Mouse (Mus musculus): ENCODE data around the gene Tspan4. TPM values are rescaled to one million over a fixed set of nuclear protein-coding genes. Genes with fewer than 3 reads are reported as not detected.
A peak's percentile ranks its signal among the peaks of the same experiment; 100 is the strongest.

Gene Tspan4
- polyA plus RNA-seq, 1 experiment: 109 TPM

DNA sequence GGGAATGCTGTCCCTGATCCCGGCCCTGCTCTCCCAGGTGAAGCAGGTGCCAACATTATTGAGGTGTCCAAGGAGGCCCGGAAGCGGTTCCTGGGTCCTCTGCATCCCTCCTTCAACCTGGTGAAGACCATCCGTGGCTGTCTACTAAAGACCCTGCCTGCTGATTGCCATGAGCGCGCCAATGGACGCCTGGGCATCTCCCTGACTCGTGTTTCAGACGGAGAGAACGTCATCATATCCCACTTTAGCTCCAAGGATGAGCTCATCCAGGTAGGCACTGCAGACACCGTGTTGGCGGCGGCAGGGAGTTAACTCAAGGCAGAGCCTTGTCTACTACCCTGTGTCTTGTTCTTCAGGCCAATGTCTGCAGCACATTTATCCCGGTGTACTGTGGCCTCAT, 17.8 kb upstream of the Tspan4 start:
- no peak overlapping the region for H3K4me3 ChIP-seq (ENCODE audit: extremely low read depth, insufficient read depth, insufficient read length)
- no peak for TF ChIP-seq POLR2A (IDR thresholded peaks at IDR 0.05; ENCODE audit: low read depth, low read length)
- TF ChIP-seq CTCF (IDR thresholded peaks at IDR 0.05; ENCODE audit: extremely low read depth, insufficient read depth, insufficient read length, insufficient replicate concordance): no peak
- peak in 1 of 2 experiments; percentile 2 for DNase-seq (ENCODE audit: low read depth in 1 of 2, low spot score in 2 of 2)
- H3K27ac ChIP-seq (ENCODE audit: insufficient read depth, low read length): no peak overlapping the region
- 93% methylated on average over 14 of the region's 14 CpGs for WGBS
- peaks cover 22% of the 10 kb centered on the region for H3K36me3 ChIP-seq (ENCODE audit: control insufficient read depth, insufficient read depth, low read length)
- H3K27me3 ChIP-seq (ENCODE audit: control insufficient read depth, insufficient read depth, low read length): peaks cover 5% of the 10 kb centered on the region; the same call in 1 of the 2 replicates
- H3K4me1 ChIP-seq (ENCODE audit: control insufficient read depth, insufficient read depth, insufficient read length): peaks cover 14% of the 10 kb centered on the region

DNA sequence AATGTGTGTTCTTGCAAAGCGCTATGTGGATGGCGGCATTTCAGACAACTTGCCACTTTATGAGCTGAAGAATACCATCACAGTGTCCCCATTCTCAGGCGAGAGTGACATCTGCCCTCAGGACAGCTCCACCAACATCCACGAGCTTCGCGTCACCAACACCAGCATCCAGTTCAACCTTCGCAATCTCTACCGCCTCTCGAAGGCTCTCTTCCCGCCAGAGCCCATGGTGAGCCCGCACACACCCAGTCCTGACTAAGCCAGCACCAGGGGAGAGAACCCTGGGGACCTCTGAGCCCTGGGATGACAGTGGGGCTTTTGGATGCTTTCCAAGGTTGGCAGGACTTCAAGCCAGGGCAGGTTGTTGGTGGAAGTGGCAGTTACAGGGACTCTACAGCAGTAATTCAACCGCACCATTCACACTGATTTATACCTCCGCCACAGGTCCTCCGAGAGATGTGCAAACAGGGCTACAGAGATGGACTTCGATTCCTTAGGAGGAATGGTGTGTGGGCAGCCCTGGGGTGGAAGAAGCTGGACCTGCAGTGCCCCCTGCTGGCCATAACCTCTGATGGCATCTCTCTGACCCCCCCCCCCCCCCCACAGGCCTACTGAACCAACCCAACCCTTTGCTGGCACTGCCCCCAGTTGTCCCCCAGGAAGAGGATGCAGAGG, 16.9 kb upstream of the Tspan4 start:
- H3K27ac ChIP-seq (ENCODE audit: insufficient read depth, low read length): no peak overlapping the region
- H3K4me3 ChIP-seq (ENCODE audit: extremely low read depth, insufficient read depth, insufficient read length): no peak overlapping the region
- H3K36me3 ChIP-seq (ENCODE audit: control insufficient read depth, insufficient read depth, low read length): peaks cover 22% of the 10 kb centered on the region
- peak in 1 of 2 experiments; percentile 48 for DNase-seq (ENCODE audit: low read depth in 1 of 2, low spot score in 2 of 2)
- WGBS: 84% methylated on average over 15 of the region's 15 CpGs
- H3K27me3 ChIP-seq (ENCODE audit: control insufficient read depth, insufficient read depth, low read length): peaks cover 5% of the 10 kb centered on the region; the same call in 1 of the 2 replicates
- peaks cover 14% of the 10 kb centered on the region for H3K4me1 ChIP-seq (ENCODE audit: control insufficient read depth, insufficient read depth, insufficient read length)
- peak; percentile 69 for TF ChIP-seq CTCF (IDR thresholded peaks at IDR 0.05; ENCODE audit: extremely low read depth, insufficient read depth, insufficient read length, insufficient replicate concordance)
- no peak for TF ChIP-seq POLR2A (IDR thresholded peaks at IDR 0.05; ENCODE audit: low read depth, low read length)

DNA sequence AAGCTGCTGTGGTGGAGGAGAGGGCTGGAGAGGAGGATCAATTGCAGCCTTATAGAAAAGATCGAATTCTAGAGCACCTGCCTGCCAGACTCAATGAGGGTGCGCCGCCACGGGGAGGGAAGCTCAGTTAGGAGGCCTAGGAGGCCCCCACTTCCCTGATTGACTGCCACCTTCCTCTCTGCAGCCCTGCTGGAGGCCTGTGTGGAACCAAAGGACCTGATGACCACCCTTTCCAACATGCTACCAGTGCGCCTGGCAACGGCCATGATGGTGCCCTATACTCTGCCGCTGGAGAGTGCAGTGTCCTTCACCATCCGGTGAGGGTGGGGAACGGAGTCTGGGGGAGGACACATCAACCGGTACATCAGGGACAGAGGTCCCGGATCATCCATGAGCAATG, 16.4 kb upstream of the Tspan4 start:
- TF ChIP-seq POLR2A (IDR thresholded peaks at IDR 0.05; ENCODE audit: low read depth, low read length) (no peak), CTCF (IDR thresholded peaks at IDR 0.05; ENCODE audit: extremely low read depth, insufficient read depth, insufficient read length, insufficient replicate concordance) (no peak)
- peak in 1 of 2 experiments; percentile 4 for DNase-seq (ENCODE audit: low read depth in 1 of 2, low spot score in 2 of 2)
- Histone ChIP-seq H3K4me3 (ENCODE audit: extremely low read depth, insufficient read depth, insufficient read length) (no peak overlapping the region), H3K4me1 (ENCODE audit: control insufficient read depth, insufficient read depth, insufficient read length) (peaks cover 14% of the 10 kb centered on the region), H3K27me3 (ENCODE audit: control insufficient read depth, insufficient read depth, low read length) (peaks cover 5% of the 10 kb centered on the region; the same call in 1 of the 2 replicates), H3K36me3 (ENCODE audit: control insufficient read depth, insufficient read depth, low read length) (peaks cover 22% of the 10 kb centered on the region), H3K27ac (ENCODE audit: insufficient read depth, low read length) (no peak overlapping the region)
- WGBS: 93% methylated on average over 11 of the region's 11 CpGs

DNA sequence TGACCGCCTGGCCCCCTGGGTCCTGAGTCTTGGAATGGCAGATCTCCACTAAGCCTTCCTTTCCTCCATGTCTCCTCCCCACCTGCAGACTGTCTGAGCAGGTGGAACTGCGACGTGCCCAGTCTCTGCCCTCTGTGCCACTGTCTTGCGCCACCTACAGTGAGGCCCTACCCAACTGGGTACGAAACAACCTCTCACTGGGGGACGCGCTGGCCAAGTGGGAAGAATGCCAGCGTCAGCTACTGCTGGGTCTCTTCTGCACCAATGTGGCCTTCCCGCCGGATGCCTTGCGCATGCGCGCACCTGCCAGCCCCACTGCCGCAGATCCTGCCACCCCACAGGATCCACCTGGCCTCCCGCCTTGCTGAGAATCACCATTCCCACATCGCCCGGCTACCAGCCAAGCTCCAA, 15.7 kb upstream of the Tspan4 start:
- H3K4me3 ChIP-seq (ENCODE audit: extremely low read depth, insufficient read depth, insufficient read length): no peak overlapping the region
- peaks cover 22% of the 10 kb centered on the region for H3K36me3 ChIP-seq (ENCODE audit: control insufficient read depth, insufficient read depth, low read length)
- no peak for TF ChIP-seq CTCF (IDR thresholded peaks at IDR 0.05; ENCODE audit: extremely low read depth, insufficient read depth, insufficient read length, insufficient replicate concordance)
- TF ChIP-seq POLR2A (IDR thresholded peaks at IDR 0.05; ENCODE audit: low read depth, low read length): no peak
- 94% methylated on average over 17 of the region's 17 CpGs for WGBS
- H3K27ac ChIP-seq (ENCODE audit: insufficient read depth, low read length): no peak overlapping the region
- H3K27me3 ChIP-seq (ENCODE audit: control insufficient read depth, insufficient read depth, low read length): peaks cover 5% of the 10 kb centered on the region; the same call in 1 of the 2 replicates
- peak in 1 of 2 experiments; percentile 4 for DNase-seq (ENCODE audit: low read depth in 1 of 2, low spot score in 2 of 2)
- peaks cover 13% of the 10 kb centered on the region for H3K4me1 ChIP-seq (ENCODE audit: control insufficient read depth, insufficient read depth, insufficient read length)

DNA sequence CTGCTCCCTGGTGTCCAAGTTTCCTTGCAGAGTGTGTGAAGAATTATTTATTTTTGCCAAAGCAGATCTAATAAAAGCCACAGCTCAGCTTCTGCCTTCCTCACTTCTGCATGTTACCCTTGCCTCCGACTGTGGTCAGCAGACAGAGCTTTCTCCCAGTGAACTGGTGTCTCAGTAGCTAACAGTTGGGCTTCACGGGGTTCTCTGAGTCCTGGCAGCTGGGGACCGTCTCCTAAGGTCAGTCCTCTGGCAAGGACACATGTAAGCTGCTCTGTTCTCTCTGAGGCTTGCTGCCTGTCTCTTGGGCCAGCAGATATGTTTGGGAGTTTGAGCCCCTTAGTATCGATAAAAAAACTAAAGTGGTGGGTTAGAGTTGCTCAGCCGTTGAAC, 15.0 kb upstream of the Tspan4 start:
- no peak overlapping the region for H3K27ac ChIP-seq (ENCODE audit: insufficient read depth, low read length)
- WGBS: 83% methylated on average over 5 of the region's 5 CpGs
- TF ChIP-seq CTCF (IDR thresholded peaks at IDR 0.05; ENCODE audit: extremely low read depth, insufficient read depth, insufficient read length, insufficient replicate concordance) (no peak), POLR2A (IDR thresholded peaks at IDR 0.05; ENCODE audit: low read depth, low read length) (no peak)
- peaks cover 12% of the 10 kb centered on the region for H3K4me1 ChIP-seq (ENCODE audit: control insufficient read depth, insufficient read depth, insufficient read length)
- DNase-seq (ENCODE audit: low read depth in 1 of 2, low spot score in 2 of 2): no peak
- peaks cover 22% of the 10 kb centered on the region for H3K36me3 ChIP-seq (ENCODE audit: control insufficient read depth, insufficient read depth, low read length)
- H3K27me3 ChIP-seq (ENCODE audit: control insufficient read depth, insufficient read depth, low read length): peaks cover 5% of the 10 kb centered on the region
- H3K4me3 ChIP-seq (ENCODE audit: extremely low read depth, insufficient read depth, insufficient read length): no peak overlapping the region

DNA sequence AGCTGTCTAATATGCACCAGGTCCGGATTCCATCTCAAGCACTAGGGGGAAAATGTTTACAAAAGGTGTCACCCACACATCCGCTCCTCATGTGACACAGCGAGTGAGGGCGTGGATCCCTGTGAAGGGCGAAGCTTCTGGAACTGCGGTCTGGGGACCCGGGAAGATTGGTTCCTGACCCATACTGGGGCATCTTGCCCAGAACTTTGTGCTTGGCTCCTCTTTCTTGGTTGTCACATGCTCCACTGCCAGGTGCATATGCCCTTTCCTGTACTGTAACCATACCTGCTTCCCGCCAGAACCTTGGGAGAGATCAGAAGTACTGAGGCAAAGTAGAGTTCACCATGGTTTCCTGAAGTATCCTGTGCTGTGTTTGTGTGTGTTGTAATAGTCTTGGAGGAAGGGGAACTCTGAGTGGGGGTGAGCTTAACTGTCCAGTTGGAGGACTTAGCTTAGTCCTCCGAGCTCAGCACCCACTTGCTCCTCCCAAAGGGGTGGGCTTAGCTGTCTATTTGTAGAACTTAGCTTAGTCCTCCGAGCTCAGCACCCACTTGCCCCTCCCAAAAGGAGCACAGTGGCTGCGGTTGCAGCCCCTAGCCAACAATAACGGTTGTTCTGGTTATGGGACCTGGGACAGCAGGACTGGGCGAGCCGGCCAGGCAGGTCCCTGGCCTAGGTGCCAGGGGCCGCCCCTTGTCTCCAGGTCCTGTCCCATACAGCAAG, 14.5 kb upstream of the Tspan4 start, which contains the start of gene Cracr2b:
Cracr2b (plus strand) TSS at position 704 of the 723 bp plus-strand sequence.
- H3K36me3 ChIP-seq (ENCODE audit: control insufficient read depth, insufficient read depth, low read length): peaks cover 22% of the 10 kb centered on the region
- 83% methylated on average over 15 of the region's 15 CpGs for WGBS
- peaks cover 13% of the 10 kb centered on the region for H3K4me1 ChIP-seq (ENCODE audit: control insufficient read depth, insufficient read depth, insufficient read length)
- H3K27me3 ChIP-seq (ENCODE audit: control insufficient read depth, insufficient read depth, low read length): peaks cover 5% of the 10 kb centered on the region
- peak within 1 kb of the TSS; percentile 31; the same call in 1 of the 2 replicates for H3K4me3 ChIP-seq (ENCODE audit: extremely low read depth, insufficient read depth, insufficient read length)
- TF ChIP-seq CTCF (IDR thresholded peaks at IDR 0.05; ENCODE audit: extremely low read depth, insufficient read depth, insufficient read length, insufficient replicate concordance) (no peak), POLR2A (IDR thresholded peaks at IDR 0.05; ENCODE audit: low read depth, low read length) (no peak)
- DNase-seq (ENCODE audit: low read depth in 1 of 2, low spot score in 2 of 2): no peak
- H3K27ac ChIP-seq (ENCODE audit: insufficient read depth, low read length): no peak within 1 kb of the TSS; the same call in 1 of the 2 replicates
